Mouse (Mus musculus) heart, postnatal 25 days (tissue): ENCODE results near the gene Tarbp2. TPM values are rescaled to one million over a fixed set of nuclear protein-coding genes. Genes with fewer than 3 reads are reported as not detected.

Source experiments
- DNase-seq: peaks from one replicate; pipeline ENCODE4 v3.0.0; 2022; ENCODE audit warnings: low spot score
- intact Hi-C: fragments of 180-260 bp; cut with DNase I; formaldehyde crosslinking; loops from one replicate; pipeline ENCODE4 v1.15.1; 2025
- total RNA-seq, 2 experiments: library from RNA; stranded (reverse); gene quantifications; 2 replicates each; pipeline ENCODE4 v1.2.3; 2021

Gene Tarbp2
- 10 to 100 TPM; 46.6 to 47.6 TPM for total RNA-seq

DNA sequence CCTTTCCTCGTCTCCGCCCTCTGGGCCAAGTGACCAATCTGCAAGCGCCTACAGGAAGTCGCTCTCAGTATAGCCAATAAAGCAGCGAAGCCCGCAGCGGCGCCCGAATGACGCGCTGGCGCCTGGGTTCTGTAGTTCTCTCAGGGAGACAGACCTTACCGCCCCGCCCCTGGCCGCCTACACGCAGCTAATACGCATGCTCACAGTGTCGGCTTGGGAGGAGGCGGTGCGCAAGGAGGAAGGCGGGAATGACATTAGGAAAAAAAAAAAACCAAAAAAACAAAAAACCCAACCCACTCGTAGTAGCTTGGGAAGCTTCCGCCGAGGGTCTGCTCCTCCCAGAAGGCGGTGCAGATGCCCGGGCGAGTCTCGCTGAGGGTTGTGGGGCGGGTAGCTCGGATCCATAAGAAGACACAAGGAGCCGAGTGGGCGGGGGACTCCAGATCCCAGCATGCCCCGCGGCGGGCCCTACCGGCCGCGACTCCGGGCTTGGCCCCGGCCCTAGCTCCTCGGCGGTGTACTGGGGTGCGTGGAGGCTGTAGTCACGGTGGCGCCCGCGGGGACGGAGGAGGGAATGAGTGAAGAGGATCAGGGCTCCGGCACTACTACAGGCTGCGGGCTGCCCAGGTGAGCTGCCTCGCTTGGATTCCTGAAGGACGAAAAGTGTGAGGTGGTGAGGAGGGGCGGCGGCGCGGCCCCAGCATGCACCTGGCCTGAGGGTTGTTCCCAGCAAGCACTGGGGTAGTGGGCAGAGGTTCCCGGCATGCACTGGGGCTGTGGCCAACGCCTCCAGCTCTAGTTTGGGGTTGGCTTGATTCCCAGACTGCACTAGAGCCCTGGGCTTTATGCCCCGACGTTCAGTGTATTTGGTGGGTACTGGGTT, at the start of gene Tarbp2:
Gene Tarbp2 (plus strand): TSS at position 217 of the 883 bp plus-strand sequence.
- peak; percentile 100 for DNase-seq
- intact Hi-C loops = loop anchor here (2.0 kb wide), 1 partner anchor 47 kb away; the partner anchor contains the start of gene Pcbp2

DNA sequence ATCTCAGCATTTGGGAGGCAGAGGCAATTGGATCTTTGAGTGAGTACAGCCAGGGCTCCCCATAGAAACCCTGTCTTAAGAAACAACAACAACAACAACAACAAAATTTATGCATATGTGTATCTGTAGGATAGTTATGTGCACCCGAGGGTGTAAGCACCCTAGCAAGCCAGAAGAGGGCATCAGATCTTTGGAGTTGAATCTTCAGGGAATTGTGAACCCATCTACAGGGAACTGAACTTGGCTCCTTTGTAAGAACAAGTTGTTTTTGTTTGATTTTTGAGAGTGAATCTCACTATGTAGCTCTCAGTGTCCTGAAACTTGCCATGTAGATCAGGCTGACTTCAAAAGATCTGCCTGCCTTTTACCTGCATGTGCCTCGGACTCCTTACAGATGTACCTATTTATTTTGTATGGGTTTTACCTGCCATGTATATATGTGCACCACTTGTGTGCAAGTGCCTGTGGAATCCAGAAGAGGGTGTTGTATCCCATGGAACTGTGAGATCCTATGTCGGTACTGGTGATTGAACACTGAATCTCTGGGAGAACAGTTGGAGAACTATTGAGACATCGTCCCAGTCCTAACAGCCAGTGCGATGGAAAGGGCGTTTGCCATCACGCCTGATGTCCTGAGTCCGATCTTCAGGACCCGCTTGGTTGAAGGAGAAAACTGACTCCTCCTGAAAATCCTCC, 49.2 kb upstream of the Tarbp2 start:
- intact Hi-C loops = no loop called here
- no peak for DNase-seq

DNA sequence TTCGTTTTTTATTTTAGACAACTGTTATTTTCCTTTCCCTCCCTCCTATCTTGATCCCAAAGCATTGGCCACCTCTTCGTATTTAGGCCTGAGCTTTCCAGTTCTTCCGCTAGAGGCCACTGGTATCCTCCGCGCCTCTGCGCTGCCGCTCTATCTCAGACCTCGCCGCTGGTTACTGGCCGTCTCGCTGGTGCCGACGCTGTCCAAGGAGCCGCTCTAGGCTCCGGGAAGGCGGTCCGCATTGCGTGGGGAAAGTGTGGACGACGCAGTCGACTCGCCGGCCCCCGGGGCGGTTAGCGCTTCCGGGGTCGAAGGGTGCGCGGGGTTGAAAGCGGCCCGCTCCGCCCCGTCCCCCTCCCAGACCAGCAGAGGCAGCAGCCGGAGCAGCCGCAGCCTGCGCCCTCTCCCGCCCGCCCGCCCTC, 47.8 kb upstream of the Tarbp2 start, which contains the start of gene Pcbp2:
Gene Pcbp2 (plus strand): TSS at position 357 of the 422 bp plus-strand sequence.
- DNase-seq = peak; percentile 95
- intact Hi-C loops = loop anchor here (2.0 kb wide), 1 partner anchor 49 kb away; the partner anchor contains the start of gene Tarbp2

DNA sequence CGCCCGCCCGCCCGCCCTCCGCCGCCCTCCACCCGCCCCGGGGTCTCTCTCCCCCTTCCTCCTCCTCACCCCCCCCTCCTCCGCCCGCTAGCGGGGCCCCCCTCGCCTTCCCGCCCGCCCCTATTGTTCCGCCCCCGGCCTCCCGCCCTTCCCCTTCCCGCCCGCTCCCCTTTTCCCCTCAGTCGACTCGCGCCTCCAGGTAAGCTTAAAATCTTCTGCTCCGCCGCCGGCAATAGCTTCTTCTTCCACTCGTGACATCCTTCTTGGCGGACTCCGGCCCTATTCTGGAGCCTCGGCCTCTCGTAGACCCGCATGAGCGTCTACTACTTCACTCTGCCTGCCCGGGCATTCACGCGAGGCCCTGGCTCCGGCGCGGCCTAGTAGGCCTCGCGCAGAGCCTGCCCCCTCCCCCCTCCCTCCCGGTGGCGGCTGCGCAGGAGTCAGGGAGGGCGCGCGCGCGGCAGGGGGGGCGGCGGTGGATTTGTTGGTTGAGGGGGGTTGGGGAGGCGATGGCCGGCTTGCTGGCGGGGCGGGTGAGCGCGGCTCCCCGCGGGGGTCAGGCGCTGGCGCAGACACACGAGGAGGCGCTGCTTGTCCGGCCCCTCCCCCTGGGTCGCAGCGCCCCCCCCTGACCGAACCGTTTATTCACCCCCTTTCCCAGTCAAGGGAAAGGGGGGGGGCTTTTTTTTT, 47.2 kb upstream of the Tarbp2 start:
- DNase-seq = peak; percentile 62
- intact Hi-C loops = loop anchor here (2.0 kb wide), 1 partner anchor 48 kb away; the partner anchor contains the start of gene Tarbp2

DNA sequence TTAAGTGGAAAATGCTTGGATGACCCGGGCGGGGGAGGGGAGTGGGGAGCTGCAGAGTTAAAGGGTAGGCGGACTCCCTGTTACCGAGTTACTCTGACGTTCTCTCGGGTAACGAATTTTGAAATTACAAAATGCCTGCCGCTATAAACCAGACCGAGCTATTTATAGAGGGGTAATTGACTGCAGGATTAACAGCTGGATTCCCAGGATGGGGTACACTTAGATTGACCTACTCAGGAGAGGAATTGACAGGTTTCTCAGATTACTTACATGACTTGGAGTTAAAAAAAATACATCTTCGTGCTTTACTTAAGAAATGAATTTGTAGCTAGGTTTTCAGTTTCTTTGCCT, 46.7 kb upstream of the Tarbp2 start:
- no peak for DNase-seq
- intact Hi-C loops = loop anchor here (2.0 kb wide), 1 partner anchor 48 kb away; the partner anchor contains the start of gene Tarbp2

DNA sequence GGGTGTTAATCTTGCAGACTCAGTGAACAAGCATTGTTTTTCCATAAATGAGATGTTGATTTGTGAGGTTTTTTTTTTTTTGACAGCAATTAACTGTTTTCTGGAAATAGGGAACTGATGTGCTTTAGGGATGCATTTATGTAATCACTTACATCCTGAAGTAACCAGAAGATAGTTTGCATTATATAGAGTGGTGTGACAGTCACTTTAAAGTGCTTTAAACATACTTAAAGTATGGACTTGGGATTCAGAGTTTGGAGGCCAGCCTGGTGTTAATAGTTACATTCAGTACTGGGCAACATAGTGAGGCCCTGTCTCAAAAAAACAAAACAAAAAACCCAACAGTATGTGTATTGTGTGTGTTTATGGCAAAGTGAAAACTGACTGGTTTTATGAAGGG, 46.3 kb upstream of the Tarbp2 start:
- DNase-seq = no peak
- intact Hi-C loops = loop anchor here (2.0 kb wide), 1 partner anchor 47 kb away; the partner anchor contains the start of gene Tarbp2

DNA sequence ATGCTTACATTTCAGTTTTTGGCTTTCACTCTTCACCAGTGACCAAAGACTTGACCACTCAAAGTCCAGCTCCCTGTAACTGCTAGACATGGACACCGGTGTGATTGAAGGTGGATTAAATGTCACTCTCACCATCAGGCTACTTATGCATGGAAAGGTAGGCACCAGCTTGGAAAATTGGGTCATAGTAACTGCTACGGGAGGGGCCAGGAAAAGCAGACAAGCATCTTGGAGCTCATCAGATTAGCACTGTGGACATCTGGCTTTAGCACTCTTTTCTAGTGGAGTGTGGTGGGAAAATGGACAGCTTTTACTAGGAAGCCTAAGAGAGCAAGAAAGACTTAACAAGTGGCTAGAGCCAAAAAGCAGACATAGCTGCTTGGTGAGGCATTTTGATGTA, 44.7 kb upstream of the Tarbp2 start:
- no peak for DNase-seq
- intact Hi-C loops = loop anchor here (1.0 kb wide), 1 partner anchor 13 kb away; no protein-coding TSS in a partner anchor

DNA sequence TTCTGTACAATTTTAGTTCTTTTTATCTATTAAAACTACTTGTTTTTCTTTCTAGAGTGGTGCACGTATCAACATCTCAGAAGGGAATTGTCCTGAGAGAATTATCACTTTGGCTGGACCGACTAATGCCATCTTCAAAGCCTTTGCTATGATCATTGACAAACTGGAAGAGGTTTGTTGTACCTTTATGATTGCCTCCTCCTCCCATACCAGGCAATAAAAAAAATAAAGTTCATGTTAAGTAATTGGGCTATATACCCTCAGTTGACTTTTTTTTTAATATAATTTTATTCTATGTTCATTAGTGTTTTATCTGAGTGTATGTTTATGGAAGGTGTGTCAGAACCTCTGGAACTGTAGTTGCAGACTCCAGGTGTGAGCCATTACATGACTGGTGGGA, 43.5 kb upstream of the Tarbp2 start:
- intact Hi-C loops = no loop called here
- DNase-seq = no peak

DNA sequence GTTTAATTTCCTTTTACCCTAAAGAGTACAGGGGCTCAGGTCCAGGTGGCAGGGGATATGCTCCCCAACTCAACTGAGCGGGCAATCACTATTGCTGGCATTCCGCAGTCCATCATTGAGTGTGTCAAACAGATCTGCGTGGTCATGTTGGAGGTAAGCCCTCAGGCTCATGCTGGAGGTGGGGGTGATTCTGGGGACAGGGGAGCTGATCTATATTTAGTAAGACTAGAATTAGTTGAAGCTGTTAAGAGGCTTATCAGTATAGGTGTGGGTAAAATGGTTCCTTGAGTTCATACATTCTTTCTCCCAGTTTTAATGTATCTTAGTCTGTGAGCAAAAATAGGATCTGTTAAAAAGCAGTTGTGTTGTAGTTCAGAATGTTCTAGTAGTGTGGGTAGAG, 34.9 kb upstream of the Tarbp2 start:
- no peak for DNase-seq
- intact Hi-C loops = no loop called here

DNA sequence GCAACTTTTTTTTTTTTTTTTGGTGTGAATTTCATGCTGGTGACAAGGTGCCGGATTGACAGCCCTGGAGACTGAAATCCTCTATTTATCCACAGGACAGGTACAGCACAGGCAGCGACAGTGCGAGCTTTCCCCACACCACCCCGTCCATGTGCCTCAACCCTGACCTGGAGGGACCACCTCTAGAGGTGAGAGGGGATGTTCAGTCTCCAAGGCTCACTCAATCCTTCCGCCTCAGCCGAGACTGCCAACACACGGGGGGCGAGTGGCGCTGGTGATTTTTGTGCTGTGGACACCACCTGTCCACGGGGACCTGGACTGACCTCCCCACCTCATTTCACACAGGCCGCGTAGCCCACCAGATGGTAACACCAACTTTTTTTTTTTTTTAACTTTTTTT, 32.1 kb upstream of the Tarbp2 start:
- intact Hi-C loops = loop anchor here (1.0 kb wide), 1 partner anchor 13 kb away; no protein-coding TSS in a partner anchor

DNA sequence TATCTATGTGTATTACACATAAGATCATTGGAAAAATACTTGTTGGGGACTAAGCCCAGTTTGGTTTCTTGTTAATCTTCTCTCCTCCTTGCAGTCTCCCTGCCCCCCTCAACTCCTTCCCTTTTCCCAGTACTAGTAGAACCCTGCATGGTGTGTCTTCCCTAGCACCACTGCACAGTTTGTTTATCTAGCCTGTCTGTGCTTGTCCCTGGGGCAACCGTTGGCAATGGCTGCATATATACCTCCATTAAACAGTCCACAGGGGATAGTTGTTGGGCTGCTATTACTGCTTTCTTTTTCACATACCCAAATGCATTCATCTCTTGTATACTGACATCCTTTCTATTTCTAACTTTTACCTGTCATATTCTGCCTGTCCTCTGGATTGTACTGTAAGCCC, 30.3 kb upstream of the Tarbp2 start:
- intact Hi-C loops = no loop called here
- DNase-seq = no peak

More for the DNA sequence above, 32.1 kb upstream of the Tarbp2 start:
- DNase-seq = no peak

DNA sequence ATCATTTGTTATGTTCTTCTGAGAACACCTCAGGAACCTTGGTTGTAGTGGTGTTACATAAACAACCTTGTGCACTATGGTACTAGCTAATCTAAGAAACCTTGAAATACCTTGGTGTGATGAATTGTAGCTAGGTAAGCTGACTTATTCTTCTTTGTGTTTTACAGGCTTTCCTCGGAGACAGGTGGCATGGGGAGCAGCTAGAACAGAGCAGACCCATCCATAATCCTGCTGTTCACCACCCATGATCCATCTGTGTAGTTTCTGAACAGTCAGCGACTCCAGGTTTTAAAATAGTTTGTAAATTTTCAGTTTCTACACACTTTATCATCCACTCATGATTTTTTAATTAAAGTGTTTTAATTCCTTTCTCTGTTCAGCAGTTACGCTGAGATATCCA, 19.7 kb upstream of the Tarbp2 start:
- intact Hi-C loops = no loop called here
- no peak for DNase-seq

DNA sequence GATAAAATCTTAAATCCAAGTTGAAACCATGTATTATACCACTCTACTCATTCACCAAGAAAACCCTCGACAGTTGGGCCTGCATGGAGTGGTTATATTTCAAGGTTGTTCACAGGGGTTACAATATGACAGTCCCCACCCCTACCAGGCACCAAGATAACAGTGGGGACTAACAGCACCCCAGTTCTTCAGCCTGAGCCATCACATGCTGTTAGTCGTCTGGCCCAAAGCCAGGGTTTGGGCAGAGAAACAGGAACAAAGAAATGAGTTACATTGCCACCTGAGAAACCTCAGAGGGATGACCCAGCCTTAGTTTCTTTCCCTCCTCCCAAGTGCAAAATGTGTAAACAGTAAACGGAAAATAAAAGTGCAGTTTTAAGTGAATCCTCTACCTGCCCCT, 18.6 kb upstream of the Tarbp2 start:
- no peak for DNase-seq
- intact Hi-C loops = no loop called here

DNA sequence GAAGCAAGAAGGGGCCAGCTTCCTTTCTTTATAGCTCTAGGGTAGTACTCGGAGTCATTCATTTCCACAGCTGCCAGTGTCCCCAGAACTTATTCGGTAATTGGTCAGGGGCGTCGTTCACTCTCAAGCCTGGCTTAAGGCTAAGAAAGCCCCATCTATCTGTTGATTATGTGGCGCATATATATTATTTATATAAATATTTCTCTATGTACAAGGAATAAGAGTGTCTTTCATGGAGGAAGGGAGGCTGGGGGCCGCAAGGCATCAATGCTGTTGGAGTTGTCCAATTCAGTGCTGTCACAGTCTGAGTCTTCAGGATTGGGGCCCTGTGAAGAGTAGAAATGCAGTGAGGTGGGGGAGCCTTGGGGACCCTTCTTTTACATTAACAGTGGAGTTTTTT, 18.1 kb upstream of the Tarbp2 start:
- no peak for DNase-seq
- intact Hi-C loops = no loop called here

DNA sequence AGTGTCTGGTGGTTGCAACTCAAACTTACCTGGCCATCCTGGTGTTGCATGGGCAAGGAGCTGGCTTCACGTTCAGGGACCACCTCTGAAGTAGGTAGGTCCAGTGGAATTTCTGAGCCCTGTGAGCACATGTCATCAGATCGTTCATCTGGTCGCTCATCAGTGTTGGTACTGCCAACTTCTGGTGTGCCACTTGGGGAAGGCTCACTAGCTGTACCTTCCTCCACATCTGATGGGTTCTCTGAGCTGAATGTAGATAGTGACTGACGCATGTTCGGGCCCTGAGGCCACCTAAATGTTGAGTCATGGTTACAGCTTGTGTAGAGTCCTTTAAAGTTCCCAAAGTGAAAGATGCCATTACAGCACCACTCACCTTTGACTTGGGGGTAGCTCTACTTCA, 17.5 kb upstream of the Tarbp2 start:
- intact Hi-C loops = no loop called here
- DNase-seq = no peak

DNA sequence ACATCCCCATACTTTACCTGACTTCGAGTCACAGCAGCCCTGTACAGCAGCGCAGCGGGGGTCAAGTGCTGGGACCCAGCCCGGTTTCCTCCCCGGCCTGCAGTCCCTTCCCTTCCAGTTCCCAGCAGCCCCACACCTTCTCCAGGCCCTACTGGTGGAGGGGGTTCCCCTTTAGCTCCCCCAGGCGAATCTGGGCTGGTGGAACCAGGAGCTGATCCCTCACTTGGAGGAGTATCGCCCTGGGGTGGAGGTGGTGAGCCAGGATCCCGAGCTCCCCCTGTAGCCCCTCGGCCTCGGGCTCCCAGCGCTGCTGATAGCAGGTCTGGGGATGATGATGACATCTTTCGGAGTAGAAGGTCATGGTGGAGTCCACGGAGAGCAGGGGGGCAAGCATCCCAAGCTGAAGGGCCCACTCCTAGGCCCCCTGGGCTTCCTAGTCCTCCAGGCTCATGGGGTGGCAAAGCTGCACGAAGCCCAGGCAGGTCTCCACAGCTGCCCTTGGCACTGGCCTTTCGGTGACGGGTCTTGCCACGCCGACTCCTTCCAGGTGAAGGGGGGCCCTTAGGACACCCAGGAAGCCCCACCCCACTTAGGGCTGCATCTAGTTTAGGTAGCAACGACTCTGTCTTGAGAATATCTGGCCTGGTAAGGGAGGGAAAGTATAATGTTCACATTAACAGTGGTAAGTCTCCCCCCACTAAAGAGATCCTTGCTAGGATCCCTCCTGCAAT, 16.7 kb upstream of the Tarbp2 start:
- no peak for DNase-seq
- intact Hi-C loops = no loop called here

DNA sequence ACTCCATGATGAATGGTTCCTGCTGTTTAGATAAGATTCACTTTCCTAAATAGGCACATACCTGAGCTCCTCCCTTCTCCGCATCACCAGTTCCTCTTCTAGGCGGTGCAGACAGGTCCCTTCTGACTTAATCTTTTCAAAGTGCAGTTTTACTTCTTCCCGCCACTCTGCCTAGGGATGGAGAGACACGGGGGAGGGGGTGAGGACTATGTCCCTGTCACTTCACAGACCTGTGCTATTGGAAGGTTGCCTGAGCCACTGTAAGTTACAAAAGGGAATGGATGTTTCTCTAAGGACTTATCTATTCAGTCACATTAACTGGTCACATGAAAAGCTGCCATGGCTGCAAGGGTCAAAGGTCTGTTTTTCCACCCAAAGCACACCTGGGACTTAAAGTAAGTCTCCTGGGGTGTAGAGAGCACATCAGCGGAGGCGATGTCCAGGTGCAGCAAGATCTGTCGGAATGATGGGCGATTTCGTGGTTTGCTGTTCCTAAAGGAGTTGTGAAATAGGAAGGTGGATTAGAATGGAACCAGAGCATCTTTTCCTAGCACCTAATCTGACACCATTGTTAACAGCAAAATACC, 15.6 kb upstream of the Tarbp2 start:
- no peak for DNase-seq
- intact Hi-C loops = no loop called here

DNA sequence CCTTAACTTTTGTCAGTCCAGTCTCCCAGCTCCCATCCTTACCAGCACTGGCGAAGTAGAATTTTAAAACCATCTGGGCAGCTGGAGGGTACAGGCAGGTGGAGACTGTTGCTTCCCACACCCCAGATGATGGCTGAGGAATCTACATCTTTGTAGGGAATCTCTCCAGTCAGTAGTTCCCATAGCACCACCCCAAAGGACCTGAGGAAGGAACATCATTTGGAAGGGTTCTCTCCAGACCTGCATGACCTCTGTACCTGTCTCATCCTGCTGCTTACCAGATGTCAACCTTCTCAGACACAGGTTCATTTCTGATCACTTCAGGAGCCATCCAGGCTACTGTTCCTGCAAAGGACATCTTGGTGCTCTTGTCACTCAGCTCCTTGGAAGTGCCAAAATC, 14.5 kb upstream of the Tarbp2 start, which contains the start of gene Gm10337:
Gene Gm10337 (plus strand): TSS at position 276 of the 400 bp plus-strand sequence.
- DNase-seq = no peak
- intact Hi-C loops = no loop called here
